Mouse (Mus musculus) kidney, postnatal 14 days (tissue): ENCODE measurements at regions not wholly inside any gene's neighbourhood (a gene's known extent, or its start where the extent isn't known, plus 50 kb on each side); places are given as distances from the start of the nearest gene placed in this dataset.

Experiments used
- DNase-seq: peaks from one replicate; pipeline ENCODE4 v3.0.0; 2022; ENCODE audit warnings: mixed read lengths

GRCm38 (mm10) chr5:45269391-45269790 is 180.6 kb downstream of the Qdpr start:
- no peak for DNase-seq

GRCm38 (mm10) chr5:45266914-45267313 is 183.1 kb downstream of the Qdpr start:
- DNase-seq = no peak

- DNase-seq = no peak
These were observed 191.6 kb downstream of the Qdpr start for GRCm38 (mm10) chr5:45258486-45258885.

- DNase-seq = peak; percentile 4
These were observed 193.6 kb downstream of the Qdpr start for GRCm38 (mm10) chr5:45256256-45256999.

- no peak for DNase-seq
These were observed 218.2 kb downstream of the Qdpr start for GRCm38 (mm10) chr5:45231856-45232255.

- DNase-seq = no peak
These were observed 219.9 kb downstream of the Qdpr start for GRCm38 (mm10) chr5:45230097-45230496.

- DNase-seq = no peak
These were observed 220.6 kb downstream of the Qdpr start for GRCm38 (mm10) chr5:45229477-45229876.

GRCm38 (mm10) chr5:45228226-45228927 is 221.7 kb downstream of the Qdpr start:
- no peak for DNase-seq

GRCm38 (mm10) chr5:45220272-45220916 is 229.6 kb downstream of the Qdpr start:
- peak; percentile 2 for DNase-seq

- DNase-seq = no peak
These were observed 230.5 kb downstream of the Qdpr start for GRCm38 (mm10) chr5:45219558-45219957.

- no peak for DNase-seq
These were observed 230.9 kb downstream of the Qdpr start for GRCm38 (mm10) chr5:45219101-45219500.

- no peak for DNase-seq
These were observed 235.6 kb downstream of the Qdpr start for GRCm38 (mm10) chr5:45214475-45214874.

GRCm38 (mm10) chr5:45198408-45198807 is 251.6 kb downstream of the Qdpr start:
- DNase-seq = no peak

- no peak for DNase-seq
These were observed 253.9 kb downstream of the Qdpr start for GRCm38 (mm10) chr5:45196159-45196558.

GRCm38 (mm10) chr5:45192287-45192686 is 257.7 kb downstream of the Qdpr start:
- no peak for DNase-seq

GRCm38 (mm10) chr5:45173035-45173755 is 276.8 kb downstream of the Qdpr start:
- no peak for DNase-seq

- no peak for DNase-seq
These were observed 290.8 kb downstream of the Qdpr start for GRCm38 (mm10) chr5:45159194-45159593.

GRCm38 (mm10) chr5:45154936-45155335 is 295.1 kb downstream of the Qdpr start:
- DNase-seq = no peak

- DNase-seq = no peak
These were observed 305.9 kb downstream of the Qdpr start for GRCm38 (mm10) chr5:45144186-45144585.

- peak; percentile 2 for DNase-seq
These were observed 312.6 kb downstream of the Qdpr start for GRCm38 (mm10) chr5:45137198-45137973.

GRCm38 (mm10) chr5:45136696-45137095 is 313.3 kb downstream of the Qdpr start:
- DNase-seq = no peak

- DNase-seq = no peak
These were observed 322.1 kb downstream of the Qdpr start for GRCm38 (mm10) chr5:45127971-45128370.
